Mouse (Mus musculus): ENCODE data around the gene Adsl.
A peak's percentile ranks its signal among the peaks of the same experiment; 100 is the strongest.

Gene Adsl

GRCm38 (mm10) chr15:81007905-81008304 lies 59.6 kb downstream of the Adsl start:
- no peak for DNase-seq (ENCODE audit: low spot score)

- peak; percentile 62 for DNase-seq (ENCODE audit: low spot score)
These were observed 60.4 kb downstream of the Adsl start for GRCm38 (mm10) chr15:81008689-81009123.

- no peak for DNase-seq (ENCODE audit: low spot score)
These were observed 61.8 kb downstream of the Adsl start for GRCm38 (mm10) chr15:81010114-81010513.

GRCm38 (mm10) chr15:81011523-81011922 lies 63.2 kb downstream of the Adsl start:
- no peak for DNase-seq (ENCODE audit: low spot score)

- DNase-seq (ENCODE audit: low spot score) = no peak
These were observed 64.1 kb downstream of the Adsl start for GRCm38 (mm10) chr15:81012359-81012758.

- no peak for DNase-seq (ENCODE audit: low spot score)
These were observed 64.9 kb downstream of the Adsl start for GRCm38 (mm10) chr15:81013186-81013585.

GRCm38 (mm10) chr15:81015068-81015744 lies 66.9 kb downstream of the Adsl start:
- DNase-seq (ENCODE audit: low spot score) = no peak

GRCm38 (mm10) chr15:81016488-81016887 lies 68.2 kb downstream of the Adsl start:
- no peak for DNase-seq (ENCODE audit: low spot score)

- no peak for DNase-seq (ENCODE audit: low spot score)
These were observed 69.0 kb downstream of the Adsl start for GRCm38 (mm10) chr15:81017308-81017707.

All from embryo, embryonic 10 days (tissue).